Mouse (Mus musculus) mouse embryonic stem cell (cell line): Measurements from ENCODE around the gene Piwil1.

Source experiments
- in situ Hi-C, 2 experiments: fragments of 300-500 bp; cut with MboI; formaldehyde crosslinking; loops; 1 replicate in 1 of 2; 3 replicates in 1 of 2; pipeline ENCODE4 v1.14.3; 2019 to 2020; ENCODE audit warnings: low sequenced_read_pairs in 2 of 2, low pct_unique_long_range_greater_than_20kb in 1 of 2, mixed read lengths in 1 of 2; ENCODE audit not compliant: unreplicated experiment in 1 of 2

Piwil1 gene

DNA sequence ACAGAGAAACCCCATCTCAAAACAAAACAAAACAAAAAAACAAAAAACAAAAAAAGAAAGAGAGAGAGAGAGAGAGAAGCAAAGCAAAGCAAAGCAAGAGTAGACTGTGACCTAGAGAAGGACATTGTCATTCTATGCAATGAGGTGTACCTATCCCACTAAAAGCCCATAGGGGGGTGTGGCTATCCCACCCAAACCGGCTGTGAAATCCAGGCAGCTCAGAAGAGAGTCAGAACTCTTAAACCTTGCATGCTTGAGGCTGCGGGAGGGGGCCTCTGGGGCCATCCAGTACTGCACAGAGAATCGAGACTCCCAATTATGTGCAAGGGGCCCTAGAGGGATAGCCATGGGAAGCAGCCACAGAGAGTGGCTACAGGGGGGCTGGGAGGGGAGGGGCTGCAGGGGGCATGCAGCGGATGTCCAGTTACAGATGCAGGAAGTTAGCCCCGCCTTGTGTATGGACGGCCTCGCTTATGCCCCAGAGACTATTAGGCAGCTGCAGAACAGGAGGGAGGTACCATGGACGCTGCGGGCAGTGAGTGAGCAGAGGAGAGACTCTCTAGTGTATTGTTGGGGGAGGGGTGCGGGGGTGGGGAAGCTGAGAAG lies 66.8 kb downstream of the Piwil1 start:
- in situ Hi-C loops, result no loop called here

- in situ Hi-C loops, result no loop called here
Observed at GRCm38 (mm10) chr5:128776386-128776785, 74.1 kb downstream of the Piwil1 start.

DNA sequence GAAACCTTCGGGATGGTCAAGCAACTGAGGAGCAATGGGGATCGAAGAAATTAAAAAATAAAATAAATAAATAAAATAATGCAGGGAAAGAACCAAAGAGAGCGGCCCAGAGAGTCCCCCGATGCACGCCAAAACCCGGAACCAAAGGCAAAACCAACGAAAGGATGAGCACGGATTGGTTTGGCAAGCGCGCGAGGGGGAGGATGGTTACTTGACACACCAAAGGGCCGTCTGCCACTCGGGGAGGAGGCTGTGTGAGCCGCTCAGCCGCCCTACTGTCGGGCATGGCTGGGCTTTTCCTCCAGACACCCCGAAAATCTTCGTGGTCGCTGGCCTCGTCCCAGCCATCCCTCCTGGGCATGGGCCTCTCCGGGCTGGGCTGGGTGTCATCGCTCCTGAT lies 79.3 kb downstream of the Piwil1 start:
- in situ Hi-C loops, result no loop called here

DNA sequence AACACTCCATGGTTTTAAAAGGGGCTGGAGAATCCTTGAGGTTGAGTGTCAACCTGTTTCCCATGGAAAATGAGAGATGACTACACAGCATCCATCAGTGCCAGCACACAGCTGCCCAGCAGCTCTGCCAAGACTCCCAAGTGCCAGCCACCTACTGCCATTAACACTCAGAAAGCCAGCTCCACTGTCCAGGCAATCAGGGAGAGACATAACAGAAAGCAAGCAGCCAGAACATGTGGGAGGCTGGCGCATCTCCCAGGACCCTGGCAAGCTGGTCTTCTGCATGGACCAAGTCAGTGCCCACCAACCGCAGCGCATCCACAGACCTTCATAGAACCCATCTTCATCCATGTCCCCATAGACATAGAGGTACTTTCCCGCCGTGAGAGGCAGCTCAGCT lies 98.3 kb downstream of the Piwil1 start:
- in situ Hi-C loops, result loop anchor here in 1 of 2 experiments (25.0 kb wide), 1 partner anchor 162 kb away; the partner anchor contains the start of gene Rimbp2
